Mouse (Mus musculus) thymus, adult 2 months (tissue): ENCODE data around the gene Fam229a.

ENCODE experiments used
- CTCF ChIP-seq: fragments of 200-500 bp; IDR thresholded peaks from 2 replicates; pipeline ENCODE4 v1.5.1; 2012; ENCODE audit warnings: mild to moderate bottlenecking, control low read depth, low read length, moderate library complexity, borderline replicate concordance; ENCODE audit not compliant: control insufficient read depth, poor library complexity, insufficient read depth; ENCODE audit errors: extremely low read depth
- POLR2A ChIP-seq: fragments of 200-500 bp; IDR thresholded peaks from 2 replicates; pipeline ENCODE4 v1.6.1; 2012; ENCODE audit warnings: mild to moderate bottlenecking, low read length, control low read depth, moderate library complexity; ENCODE audit not compliant: control insufficient read depth, poor library complexity, insufficient read depth; ENCODE audit errors: extremely low read depth

- TF ChIP-seq POLR2A, result no peak
- TF ChIP-seq CTCF, result no peak
Measured at GRCm38 (mm10) chr4:129508237-129508515, 17.2 kb downstream of the Fam229a start.
